Mouse (Mus musculus): ENCODE results near the gene Guk1.
A peak's percentile ranks its signal among the peaks of the same experiment; 100 is the strongest.

Guk1 gene

GRCm38 (mm10) chr11:59163255-59164236 lies 28.5 kb downstream of the Guk1 start, which contains the start of gene Iba57:
Gene Iba57, minus strand, starts transcription at chr11:59163739.
- peak; percentile 99 for DNase-seq (ENCODE audit: low read depth, low spot score)

- DNase-seq (ENCODE audit: low read depth, low spot score): no peak
These were observed 29.4 kb downstream of the Guk1 start for GRCm38 (mm10) chr11:59162443-59163254.

DNA sequence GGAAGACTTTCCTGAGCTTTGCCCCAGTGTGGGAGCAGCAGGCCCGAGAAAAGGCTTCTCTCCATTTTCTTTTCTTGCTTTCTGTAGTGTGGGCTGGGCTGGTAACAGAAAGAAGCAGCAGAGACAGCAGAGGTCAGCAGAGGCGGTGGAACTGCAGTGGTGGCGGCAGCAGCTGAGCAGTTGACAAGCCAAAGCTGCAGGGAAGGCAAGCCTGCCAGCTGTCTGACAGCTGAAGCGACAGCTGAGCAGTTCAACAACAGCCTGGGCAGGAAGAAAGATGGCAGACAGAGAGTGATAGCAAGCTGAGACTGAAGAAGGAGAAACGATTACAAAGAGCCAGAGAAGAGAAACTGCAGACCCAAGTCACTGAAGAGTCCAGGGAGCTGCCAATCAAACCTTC lies 30.6 kb downstream of the Guk1 start:
- DNase-seq (ENCODE audit: low read depth, low spot score): no peak

DNA sequence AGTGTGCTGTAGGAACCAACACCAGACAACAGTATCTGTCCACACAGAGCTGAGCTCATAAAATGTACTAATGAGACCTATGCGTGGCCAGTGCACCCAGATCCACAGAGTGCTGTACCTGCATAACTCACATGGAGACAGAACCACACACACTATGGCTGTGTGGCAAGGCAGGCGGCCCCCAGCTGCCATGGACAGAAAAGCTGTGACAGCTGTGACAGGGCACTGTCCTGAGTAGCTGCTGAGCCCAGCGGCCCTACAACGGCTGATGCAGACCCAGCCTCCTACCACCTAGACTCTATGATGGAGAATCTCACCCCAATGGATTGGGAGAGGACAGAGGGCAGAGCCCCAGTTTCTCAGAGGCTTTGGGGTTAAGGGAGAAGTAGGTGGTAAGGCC lies 32.5 kb downstream of the Guk1 start:
- no peak for DNase-seq (ENCODE audit: low read depth, low spot score)

- DNase-seq (ENCODE audit: low read depth, low spot score): no peak
These were observed 32.9 kb downstream of the Guk1 start for GRCm38 (mm10) chr11:59159099-59159498.

DNA sequence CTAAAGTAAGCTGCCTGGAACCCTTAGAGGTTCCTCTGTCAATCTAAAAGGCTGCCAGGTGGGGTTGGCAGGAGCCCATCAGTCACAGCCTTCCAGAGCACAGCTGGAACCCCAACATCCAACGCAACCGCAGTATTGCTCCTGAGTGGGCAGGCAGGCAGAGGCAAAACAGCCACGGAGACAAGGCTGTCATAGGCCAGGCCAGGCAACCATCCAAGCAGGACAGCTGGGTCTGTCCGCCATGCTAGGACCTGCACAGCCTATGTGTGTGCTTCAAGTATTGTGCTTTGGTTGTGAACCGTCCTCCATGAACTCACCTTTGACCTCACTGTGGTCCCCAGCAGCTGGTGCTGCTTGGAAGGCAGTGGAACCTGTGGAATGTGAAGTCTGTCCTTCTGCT lies 36.1 kb downstream of the Guk1 start:
- DNase-seq (ENCODE audit: low read depth, low spot score): no peak

- DNase-seq (ENCODE audit: low read depth, low spot score): no peak
These were observed 37.8 kb downstream of the Guk1 start for GRCm38 (mm10) chr11:59154220-59154619.

- peak; percentile 27 for DNase-seq (ENCODE audit: low read depth, low spot score)
These were observed 40.3 kb downstream of the Guk1 start for GRCm38 (mm10) chr11:59151729-59152128.

GRCm38 (mm10) chr11:59149302-59149701 lies 42.7 kb downstream of the Guk1 start:
- DNase-seq (ENCODE audit: low read depth, low spot score): no peak

DNA sequence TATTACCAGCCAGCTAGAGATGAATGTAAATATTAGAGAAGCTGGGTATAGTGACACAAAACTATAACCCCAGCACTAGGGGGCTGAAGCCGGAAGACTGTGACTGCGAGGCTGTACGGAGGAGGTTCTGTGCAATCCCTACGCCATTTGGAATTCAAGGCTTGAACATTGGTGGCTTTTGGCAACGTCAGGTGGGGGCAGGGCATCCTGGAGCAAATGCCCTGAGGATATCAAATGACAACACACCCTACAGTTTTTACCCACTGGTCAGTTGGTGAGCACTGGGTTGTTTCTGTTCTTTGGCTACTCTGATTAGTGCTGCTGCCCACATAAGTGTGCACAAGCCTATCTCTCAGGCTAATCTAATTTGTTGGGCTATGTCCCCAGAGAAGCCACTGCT lies 49.0 kb downstream of the Guk1 start:
- DNase-seq (ENCODE audit: low read depth, low spot score): no peak

DNA sequence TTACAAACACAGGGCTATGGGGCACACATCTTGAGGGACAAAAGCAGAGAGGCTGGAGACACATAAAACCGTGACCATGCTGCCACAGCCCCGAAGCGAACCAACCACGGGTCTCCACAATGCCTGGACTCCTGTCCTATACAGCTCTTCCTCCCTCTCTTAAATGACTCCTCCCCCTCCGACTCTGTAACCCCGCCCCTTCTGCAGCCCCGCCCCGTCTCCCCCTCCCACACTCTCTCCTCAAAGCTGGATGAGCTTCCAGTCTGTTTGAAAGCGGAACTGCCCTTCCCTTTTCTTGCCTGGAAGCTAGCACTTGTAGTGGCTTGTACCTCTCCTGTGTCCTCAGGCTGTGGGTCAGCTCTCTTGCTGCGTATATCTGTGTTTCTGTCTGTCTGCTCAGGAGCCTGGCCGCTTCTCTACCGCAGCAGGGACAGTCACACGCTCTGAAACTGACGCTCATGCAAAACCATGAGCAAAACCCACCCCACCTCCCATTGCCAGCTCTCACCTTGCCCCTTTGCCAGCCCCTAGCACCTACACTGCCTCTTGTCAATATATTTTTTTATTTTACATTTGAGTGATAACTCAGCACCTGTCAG lies 50.1 kb downstream of the Guk1 start:
- no peak for DNase-seq (ENCODE audit: low read depth, low spot score)

DNA sequence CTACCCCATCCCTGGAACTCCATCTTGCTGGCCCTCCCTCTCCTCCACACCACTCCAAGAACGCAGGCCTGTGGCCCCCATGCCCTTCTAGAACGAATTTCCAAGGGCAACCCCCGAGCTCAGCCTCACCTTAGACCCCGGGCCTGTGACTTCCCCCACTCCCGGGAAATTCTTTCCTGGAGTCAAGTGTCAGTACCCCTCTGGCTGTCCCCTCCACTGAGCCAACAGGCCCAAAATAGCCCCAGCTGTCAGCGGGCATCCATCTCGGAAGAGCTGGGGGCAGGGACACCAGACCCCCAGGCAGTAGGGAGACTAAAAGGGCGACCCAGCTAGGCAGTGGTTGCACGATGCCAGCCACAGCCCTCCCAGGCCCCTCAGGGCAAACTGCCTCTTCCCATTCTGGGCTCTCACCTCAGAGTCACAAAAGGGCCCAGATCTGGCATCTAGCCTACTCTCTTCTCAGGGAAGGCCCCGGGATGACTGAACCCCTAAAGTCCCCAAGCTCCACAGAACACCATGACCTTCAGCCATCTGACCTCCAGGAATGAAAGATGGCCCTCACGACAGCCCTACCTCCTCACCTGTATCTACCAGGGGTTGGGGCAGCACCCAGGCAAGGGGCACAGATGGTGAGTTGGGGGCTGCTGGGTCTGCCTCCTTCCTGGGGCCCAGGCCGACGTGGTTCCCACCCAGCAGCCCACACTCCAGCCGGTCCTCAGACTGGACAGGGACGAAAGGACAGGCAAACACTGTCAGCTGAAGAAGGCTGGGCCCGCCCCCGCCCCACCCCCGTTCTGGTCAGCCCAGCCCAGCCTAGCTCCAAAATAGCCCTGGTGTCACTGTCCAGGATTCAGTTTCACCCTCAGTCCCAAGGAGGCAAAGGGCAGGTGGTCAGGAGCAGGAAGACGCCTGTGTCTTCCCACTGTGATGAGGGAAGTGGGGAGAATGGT lies 53.2 kb downstream of the Guk1 start:
- DNase-seq (ENCODE audit: low read depth, low spot score): no peak

GRCm38 (mm10) chr11:59136994-59137706 lies 54.9 kb downstream of the Guk1 start:
- DNase-seq (ENCODE audit: low read depth, low spot score): no peak

DNA sequence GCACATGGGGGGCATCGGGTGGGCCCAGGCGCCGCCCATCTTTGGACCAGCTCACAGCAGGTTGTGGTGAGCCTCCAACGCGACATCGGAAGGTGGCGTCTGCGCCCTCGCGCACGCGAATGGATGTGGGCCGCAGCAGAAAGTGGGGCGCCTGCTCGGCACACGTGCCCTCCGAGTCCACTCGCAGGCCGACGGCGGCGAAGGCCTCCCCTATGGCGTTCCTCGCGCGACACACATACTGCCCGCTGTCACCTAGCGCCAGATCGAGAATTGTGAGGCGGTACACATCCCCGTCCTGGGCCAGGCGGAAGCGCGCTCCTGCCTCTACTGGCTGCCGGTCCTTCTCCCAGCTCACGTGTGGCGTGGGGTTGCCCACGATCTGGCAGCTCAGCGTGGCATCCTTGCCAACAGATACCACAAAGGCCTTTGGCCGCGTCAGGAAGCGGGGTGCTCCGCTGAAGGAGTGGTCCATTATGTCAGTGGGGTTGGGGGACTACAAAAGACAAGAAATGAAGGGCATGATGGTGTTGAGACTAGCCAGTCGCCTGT lies 56.0 kb downstream of the Guk1 start, which contains the start of gene Obscn:
Gene Obscn (minus strand): TSS at position 499 of the 549 bp plus-strand sequence.
- no peak for DNase-seq (ENCODE audit: low read depth, low spot score)

- DNase-seq (ENCODE audit: low read depth, low spot score): no peak
These were observed 56.8 kb downstream of the Guk1 start for GRCm38 (mm10) chr11:59135051-59135820.

DNA sequence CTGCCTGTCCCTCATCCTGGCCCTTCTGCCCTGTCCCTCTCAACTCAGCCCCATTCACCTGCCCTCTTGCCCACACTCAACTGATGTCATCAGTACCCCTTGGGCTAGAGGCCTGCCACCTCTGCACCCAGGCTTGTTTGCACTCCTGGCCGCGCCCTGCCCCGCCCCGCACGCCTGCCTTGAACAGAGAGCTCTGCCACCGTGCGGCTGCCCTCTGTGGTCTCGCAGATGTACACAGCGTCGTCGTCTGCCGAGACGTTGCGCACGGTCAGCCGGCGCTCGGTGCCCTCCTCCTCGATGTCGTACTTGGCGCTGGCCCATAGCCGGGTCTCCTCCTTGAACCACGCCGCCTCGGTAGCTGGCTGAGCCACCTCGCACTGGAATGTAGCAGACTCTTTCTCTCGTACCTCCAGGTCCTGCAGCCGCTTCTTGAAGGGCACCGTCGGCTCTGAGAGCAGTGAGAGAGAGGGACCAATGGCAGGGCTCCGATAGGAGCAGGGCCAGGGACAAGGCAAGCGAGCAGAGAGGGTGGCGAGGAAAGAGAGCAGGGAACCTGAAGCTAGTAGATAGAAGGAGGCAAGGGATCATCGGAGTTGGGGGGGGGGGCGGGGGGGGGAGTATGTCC lies 57.5 kb downstream of the Guk1 start:
- DNase-seq (ENCODE audit: low read depth, low spot score): no peak

Data from CD4-positive helper T cell, adult 2 months (primary cell).